Mouse (Mus musculus) skeletal muscle tissue, adult 2 months (tissue): ENCODE data around the gene Fam102b.

Source experiments
- DNase-seq: peaks from one replicate; pipeline ENCODE4 v3.0.0-alpha.2; 2012; ENCODE audit warnings: low read depth, low spot score

Fam102b gene

GRCm38 (mm10) chr3:108961226-108961625 lies 66.2 kb downstream of the Fam102b start:
- no peak for DNase-seq

GRCm38 (mm10) chr3:108959680-108960295 lies 67.6 kb downstream of the Fam102b start:
- DNase-seq = no peak

- no peak for DNase-seq
These were observed 69.4 kb downstream of the Fam102b start for GRCm38 (mm10) chr3:108957976-108958375.

GRCm38 (mm10) chr3:108940996-108941395 lies 86.4 kb downstream of the Fam102b start:
- DNase-seq = no peak

GRCm38 (mm10) chr3:108940001-108940633 lies 87.3 kb downstream of the Fam102b start, which contains the start of gene Gm9857:
Gene Gm9857, minus strand, starts transcription at chr3:108940445.
- DNase-seq = no peak

GRCm38 (mm10) chr3:108939573-108939972 lies 87.8 kb downstream of the Fam102b start, which contains the start of gene Henmt1:
Gene Henmt1, plus strand, starts transcription at chr3:108939873.
- no peak for DNase-seq

GRCm38 (mm10) chr3:108938691-108939090 lies 88.7 kb downstream of the Fam102b start:
- DNase-seq = no peak

GRCm38 (mm10) chr3:108933557-108933956 lies 93.8 kb downstream of the Fam102b start:
- no peak for DNase-seq

GRCm38 (mm10) chr3:108926308-108926707 lies 101.1 kb downstream of the Fam102b start:
- no peak for DNase-seq

- DNase-seq = no peak
These were observed 101.7 kb downstream of the Fam102b start for GRCm38 (mm10) chr3:108925677-108926076.

GRCm38 (mm10) chr3:108921822-108922221 lies 105.6 kb downstream of the Fam102b start:
- no peak for DNase-seq
